Mouse (Mus musculus) ovary, postnatal 36 days (tissue): Measurements from ENCODE around the gene Samd3.

Experiments
- DNase-seq: peaks from one replicate; pipeline ENCODE4 v3.0.0; 2022; ENCODE audit warnings: low spot score, mixed read lengths

Samd3 gene

GRCm38 (mm10) chr10:26229488-26229887 is at the start of gene Samd3:
Samd3 (plus strand) TSS chr10:26229707.
- DNase-seq: no peak

GRCm38 (mm10) chr10:26185289-26185688 is 44.2 kb upstream of the Samd3 start:
- no peak for DNase-seq

- DNase-seq: no peak
These were observed 38.7 kb upstream of the Samd3 start for GRCm38 (mm10) chr10:26190811-26191210.

GRCm38 (mm10) chr10:26194892-26195291 is 34.6 kb upstream of the Samd3 start:
- no peak for DNase-seq

GRCm38 (mm10) chr10:26202708-26203368 is 26.7 kb upstream of the Samd3 start:
- DNase-seq: no peak

GRCm38 (mm10) chr10:26220729-26221128 is 8.8 kb upstream of the Samd3 start:
- DNase-seq: no peak

- DNase-seq: no peak
These were observed 3.3 kb upstream of the Samd3 start for GRCm38 (mm10) chr10:26226241-26226640.

GRCm38 (mm10) chr10:26226734-26227133 is 2.8 kb upstream of the Samd3 start:
- DNase-seq: no peak

- no peak for DNase-seq
These were observed 1.3 kb upstream of the Samd3 start for GRCm38 (mm10) chr10:26228187-26228586.

GRCm38 (mm10) chr10:26232071-26232653 is 2.7 kb downstream of the Samd3 start:
- DNase-seq: no peak

GRCm38 (mm10) chr10:26238559-26238958 is 9.1 kb downstream of the Samd3 start:
- no peak for DNase-seq

- DNase-seq: no peak
These were observed 9.6 kb downstream of the Samd3 start for GRCm38 (mm10) chr10:26239090-26239489.

GRCm38 (mm10) chr10:26243203-26243602 is 13.7 kb downstream of the Samd3 start:
- DNase-seq: no peak

- no peak for DNase-seq
These were observed 15.0 kb downstream of the Samd3 start for GRCm38 (mm10) chr10:26244466-26244865.

GRCm38 (mm10) chr10:26249426-26250165 is 20.1 kb downstream of the Samd3 start:
- no peak for DNase-seq

- DNase-seq: no peak
These were observed 30.4 kb downstream of the Samd3 start for GRCm38 (mm10) chr10:26259908-26260307.

GRCm38 (mm10) chr10:26263744-26264459 is 34.4 kb downstream of the Samd3 start:
- DNase-seq: no peak

- DNase-seq: no peak
These were observed 45.9 kb downstream of the Samd3 start for GRCm38 (mm10) chr10:26275414-26275813.

- no peak for DNase-seq
These were observed 50.5 kb downstream of the Samd3 start for GRCm38 (mm10) chr10:26280009-26280408.

- no peak for DNase-seq
These were observed 57.6 kb downstream of the Samd3 start for GRCm38 (mm10) chr10:26287136-26287535.

GRCm38 (mm10) chr10:26297200-26297599 is 67.7 kb downstream of the Samd3 start:
- DNase-seq: no peak

GRCm38 (mm10) chr10:26297626-26298025 is 68.1 kb downstream of the Samd3 start:
- no peak for DNase-seq

GRCm38 (mm10) chr10:26302336-26302735 is 72.8 kb downstream of the Samd3 start:
- DNase-seq: no peak
